Mouse (Mus musculus) embryonic fibroblast, embryonic 13.5 days (primary cell): ENCODE measurements at regions not wholly inside any gene's neighbourhood (a gene's known extent, or its start where the extent isn't known, plus 50 kb on each side); places are given as distances from the start of the nearest gene placed in this dataset.

Source experiments
- CTCF ChIP-seq: IDR thresholded peaks from 2 replicates; pipeline ENCODE4 v1.5.1; 2011; ENCODE audit warnings: mild to moderate bottlenecking, control low read depth, low read length, moderate library complexity, borderline replicate concordance; ENCODE audit not compliant: insufficient read depth
- POLR2A ChIP-seq: IDR thresholded peaks from 2 replicates; pipeline ENCODE4 v1.6.1; 2011; ENCODE audit warnings: low read depth, mild to moderate bottlenecking, control low read depth, low read length, moderate library complexity

DNA sequence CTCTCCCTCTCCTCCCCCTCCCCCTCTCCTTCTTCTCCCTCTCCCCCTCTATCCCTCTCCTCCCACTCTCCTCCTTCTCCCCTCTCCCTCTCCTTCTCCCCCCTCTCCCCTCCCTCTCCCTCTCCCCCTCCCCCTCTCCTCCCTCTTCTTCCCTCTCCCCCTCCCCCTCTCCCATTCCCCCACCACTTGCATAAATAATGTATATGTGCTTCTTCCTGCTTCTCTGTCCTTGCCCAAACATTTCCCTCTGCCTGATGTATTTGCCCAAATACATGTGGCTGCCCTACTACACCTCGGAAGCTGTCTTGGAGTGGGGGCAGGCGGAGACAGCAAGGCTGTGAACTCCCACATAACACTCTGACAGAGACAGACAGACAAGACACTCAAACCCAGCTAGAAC lies 149.2 kb upstream of the Rybp start:
- no peak for TF ChIP-seq CTCF
- no peak for TF ChIP-seq POLR2A
